Mouse (Mus musculus) C2C12 (cell line): ENCODE measurements around the gene Stoml2. TPM values are rescaled to one million over a fixed set of nuclear protein-coding genes. Genes with fewer than 3 reads are reported as not detected.
A peak's percentile ranks its signal among the peaks of the same experiment; 100 is the strongest.
"Not testable (repeated sequence)": the region's sequence is repeated elsewhere in the genome, so short reads cannot be mapped to it uniquely, and the experiment has no call there.

Experiments
- H3K27me3 ChIP-seq: one replicate; pipeline ENCODE4 v1.6.1; 2011; ENCODE audit not compliant: control insufficient read depth, insufficient read depth, insufficient read length
- H3K36me3 ChIP-seq: one replicate; pipeline ENCODE4 v1.6.1; 2011; ENCODE audit not compliant: control insufficient read depth, insufficient read depth
- H3K4me3 ChIP-seq: one replicate; pipeline ENCODE4 v1.5.1; 2011; ENCODE audit warnings: mild to moderate bottlenecking, control low read depth; ENCODE audit not compliant: poor library complexity, insufficient read depth, severe bottlenecking
- H3K79me2 ChIP-seq: one replicate; pipeline ENCODE4 v1.6.1; 2011; ENCODE audit not compliant: control insufficient read depth, insufficient read depth
- H3K79me3 ChIP-seq: one replicate; pipeline ENCODE4 v1.6.1; 2011; ENCODE audit warnings: low read depth, control low read depth
- H3ac ChIP-seq: one replicate; pipeline ENCODE3; 2011; ENCODE audit warnings: low read depth; ENCODE audit not compliant: control insufficient read depth, insufficient read length
- CEBPB ChIP-seq: IDR thresholded peaks from one replicate; pipeline ENCODE4 v1.6.1; 2011; ENCODE audit warnings: low read depth, mild to moderate bottlenecking, control low read depth, moderate library complexity
- CTCF ChIP-seq: IDR thresholded peaks from one replicate; pipeline ENCODE4 v1.5.1; 2011; ENCODE audit not compliant: control insufficient read depth, insufficient read depth, insufficient read length
- FOSL1 ChIP-seq: IDR thresholded peaks from one replicate; pipeline ENCODE4 v1.8.0; 2011; ENCODE audit warnings: mild to moderate bottlenecking, low read length; ENCODE audit not compliant: poor library complexity, insufficient read depth, severe bottlenecking
- MAX ChIP-seq: IDR thresholded peaks from one replicate; pipeline ENCODE4 v1.6.1; 2011; ENCODE audit warnings: mild to moderate bottlenecking, control low read depth
- MYOD1 ChIP-seq: IDR thresholded peaks from one replicate; pipeline ENCODE4 v1.6.1; 2011; ENCODE audit warnings: low read depth; ENCODE audit not compliant: control insufficient read depth, insufficient read length
- MYOG ChIP-seq: IDR thresholded peaks from one replicate; pipeline ENCODE4 v1.6.1; 2011; ENCODE audit not compliant: control insufficient read depth, insufficient read length; ENCODE audit errors: extremely low read depth
- USF1 ChIP-seq: IDR thresholded peaks from one replicate; pipeline ENCODE4 v1.6.1; 2011; ENCODE audit warnings: low read depth, mild to moderate bottlenecking, control low read depth, moderate library complexity
- polyA plus RNA-seq: library from polyadenylated mRNA; unstranded; fragments of >200 nt; fragmentation: generic; extraction: Trizol; gene quantifications from one replicate; pipeline ENCODE4 v1.2.1, GENCODE M21; 2012; ENCODE audit warnings: missing spikeins

Stoml2 gene
- polyA plus RNA-seq, 1 experiment = 133 TPM

- peaks cover under 1% of the 10 kb centered on the region for H3K79me2 ChIP-seq
- no peak overlapping the region for H3K4me3 ChIP-seq
- TF ChIP-seq MYOG (no peak), USF1 (no peak), MAX (no peak), CTCF (no peak), MYOD1 (no peak), CEBPB (no peak), FOSL1 (no peak)
- no peak overlapping the region for H3ac ChIP-seq
- no peaks in the 10 kb centered on the region for H3K27me3 ChIP-seq
- no peaks in the 10 kb centered on the region for H3K36me3 ChIP-seq
- no peaks in the 10 kb centered on the region for H3K79me3 ChIP-seq
These were observed 26.6 kb downstream of the Stoml2 start for GRCm38 (mm10) chr4:43004951-43005350.

- Histone ChIP-seq H3ac (no peak overlapping the region), H3K4me3 (no peak overlapping the region), H3K79me3 (peaks cover 16% of the 10 kb centered on the region), H3K79me2 (peaks cover 21% of the 10 kb centered on the region), H3K27me3 (no peaks in the 10 kb centered on the region), H3K36me3 (peaks cover 6% of the 10 kb centered on the region)
- no peak for TF ChIP-seq MYOD1
- TF ChIP-seq CEBPB = no peak
- no peak for TF ChIP-seq MAX
- TF ChIP-seq FOSL1 = no peak
- TF ChIP-seq USF1 = no peak
- TF ChIP-seq MYOG = no peak
- TF ChIP-seq CTCF = no peak
These were observed 28.6 kb downstream of the Stoml2 start for GRCm38 (mm10) chr4:43002756-43003439.

DNA sequence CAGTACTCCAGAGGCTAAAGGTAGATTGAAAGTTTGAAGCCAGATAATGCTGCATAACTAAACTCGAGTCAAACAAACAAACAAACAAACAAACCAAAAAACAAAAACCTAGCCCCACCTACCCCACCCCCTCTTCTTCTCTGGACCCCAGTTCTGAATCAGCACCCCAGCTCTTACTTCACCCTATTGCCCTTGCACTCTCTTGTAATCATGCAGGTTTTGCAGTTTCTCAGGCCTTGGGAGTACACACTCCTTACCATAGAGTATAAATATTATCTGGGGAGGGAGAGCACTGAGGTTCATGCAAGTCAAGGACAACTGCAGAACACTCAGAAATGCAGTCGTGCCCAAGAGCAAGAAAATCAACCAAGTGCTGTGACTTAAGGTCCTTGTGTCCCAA, 30.2 kb downstream of the Stoml2 start:
- no peak overlapping the region for H3ac ChIP-seq
- peaks cover 20% of the 10 kb centered on the region for H3K36me3 ChIP-seq
- H3K4me3 ChIP-seq = no peak overlapping the region
- TF ChIP-seq CTCF (no peak), FOSL1 (no peak), MYOD1 (no peak), MYOG (no peak), MAX (no peak), CEBPB (no peak), USF1 (no peak)
- H3K27me3 ChIP-seq = no peaks in the 10 kb centered on the region
- H3K79me3 ChIP-seq = peaks cover 32% of the 10 kb centered on the region
- H3K79me2 ChIP-seq = peaks cover 37% of the 10 kb centered on the region

DNA sequence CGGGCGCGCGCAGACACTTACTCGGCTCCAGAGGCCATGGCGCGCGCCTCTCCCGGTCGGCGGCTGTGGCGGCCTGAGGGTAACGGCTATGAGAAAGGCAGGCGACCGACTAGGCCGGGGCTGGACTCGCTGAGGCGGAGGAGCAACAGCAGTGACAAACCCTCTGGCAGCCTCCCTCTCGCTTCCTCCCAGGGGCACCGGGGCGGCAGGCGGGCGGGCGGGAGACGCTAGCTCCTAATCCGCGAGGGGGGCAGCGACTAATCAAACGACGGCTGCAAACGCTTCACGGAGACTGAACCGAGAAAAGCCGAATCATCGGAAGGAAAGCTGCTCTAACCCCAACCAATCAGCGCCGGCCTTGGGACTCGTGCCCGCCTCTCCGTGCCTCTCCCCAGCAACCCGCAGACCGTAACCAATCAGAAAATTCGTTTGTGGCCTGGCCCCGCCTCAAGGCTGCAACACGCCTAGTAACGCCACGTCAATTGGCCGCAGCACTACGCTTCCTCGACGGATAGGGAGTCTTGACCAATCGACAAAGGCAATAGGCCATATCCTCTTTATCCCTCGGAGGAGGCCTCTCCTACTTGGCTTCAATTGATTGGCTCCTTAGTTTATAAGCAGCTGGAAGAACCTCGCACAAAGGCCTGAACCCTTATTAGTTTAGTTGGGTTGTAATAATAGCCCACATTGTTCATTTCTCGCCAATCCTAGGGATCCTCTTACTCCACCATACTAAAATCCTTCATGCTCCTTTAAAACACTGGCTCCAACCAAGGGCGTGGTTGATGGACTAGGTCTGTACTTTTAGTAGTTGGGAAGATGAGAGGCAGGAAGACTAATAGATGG, 31.1 kb downstream of the Stoml2 start, which contains the start of gene Vcp:
TSS of gene Vcp (minus strand) at position 367 of the 846 bp plus-strand sequence.
- Histone ChIP-seq H3K36me3 (peaks cover 29% of the 10 kb centered on the region), H3K79me3 (peaks cover 38% of the 10 kb centered on the region), H3K79me2 (peaks cover 46% of the 10 kb centered on the region), H3K4me3 (peak within 1 kb of the TSS; percentile 89), H3ac (peak within 1 kb of the TSS; percentile 98)
- H3K27me3 ChIP-seq = not testable (repeated sequence)

GRCm38 (mm10) chr4:42999451-43000140, 31.9 kb downstream of the Stoml2 start:
- H3K4me3 ChIP-seq = peak overlapping the region; percentile 89
- H3K27me3 ChIP-seq = no peaks in the 10 kb centered on the region
- H3K79me2 ChIP-seq = peaks cover 54% of the 10 kb centered on the region
- H3K79me3 ChIP-seq = peaks cover 43% of the 10 kb centered on the region
- H3ac ChIP-seq = peak overlapping the region; percentile 98
- peaks cover 36% of the 10 kb centered on the region for H3K36me3 ChIP-seq
- TF ChIP-seq USF1 = peak; percentile 86
- TF ChIP-seq FOSL1 = no peak
- peak; percentile 65 for TF ChIP-seq CTCF
- TF ChIP-seq CEBPB = no peak
- no peak for TF ChIP-seq MYOD1
- TF ChIP-seq MYOG = no peak
- peak; percentile 76 for TF ChIP-seq MAX
